Mouse (Mus musculus): Measurements from ENCODE around the gene Sit1. TPM values are rescaled to one million over a fixed set of nuclear protein-coding genes. Genes with fewer than 3 reads are reported as not detected.

Gene Sit1
- polyA plus RNA-seq, 1 experiment from 2014 or later = not detected

GRCm38 (mm10) chr4:43506536-43507185 lies 23.1 kb upstream of the Sit1 start, which contains the start of gene Car9:
Car9 (plus strand) TSS chr4:43506966.
- peak within 1 kb of the TSS; percentile 39; the same call in 1 of the 2 replicates for H3K4me3 ChIP-seq (ENCODE audit: low read depth, low read length)
- no peak within 1 kb of the TSS for H3K9ac ChIP-seq (ENCODE audit: low read length)
- no peaks in the 10 kb centered on the region for H3K36me3 ChIP-seq (ENCODE audit: control insufficient read depth, insufficient read depth, low read length)
- DNase-seq (ENCODE audit: low spot score) (no peak), ATAC-seq (ENCODE audit: low FRiP score, low TSS enrichment) (0 out of 2 replicates have a peak, but pooled peaks have one; percentile 12)
- H3K27me3 ChIP-seq (ENCODE audit: control insufficient read depth, insufficient read depth, low read length) = no peaks in the 10 kb centered on the region
- WGBS = 49% methylated on average over 9 of the region's 9 CpGs
- H3K9me3 ChIP-seq (ENCODE audit: control insufficient read depth, low read length) = no peaks in the 10 kb centered on the region
- H3K27ac ChIP-seq (replicated peaks) = no peak within 1 kb of the TSS
- H3K4me1 ChIP-seq (replicated peaks; ENCODE audit: control insufficient read depth, insufficient read depth) = peaks cover 4% of the 10 kb centered on the region; the same call in 1 of the 2 replicates
- TF ChIP-seq EP300 (optimal IDR thresholded peaks at IDR 0.05) (no peak), CTCF (IDR thresholded peaks at IDR 0.05; ENCODE audit: low read depth) (no peak)
- peak within 1 kb of the TSS; percentile 80 for H3K4me2 ChIP-seq (replicated peaks; ENCODE audit: low read depth)

GRCm38 (mm10) chr4:43506074-43506473 lies 22.5 kb upstream of the Sit1 start:
- Histone ChIP-seq H3K9ac (ENCODE audit: low read length) (no peak overlapping the region), H3K4me1 (replicated peaks; ENCODE audit: control insufficient read depth, insufficient read depth) (peaks cover 4% of the 10 kb centered on the region; the same call in 1 of the 2 replicates), H3K4me2 (replicated peaks; ENCODE audit: low read depth) (no peak overlapping the region), H3K4me3 (ENCODE audit: low read depth, low read length) (no peak overlapping the region), H3K9me3 (ENCODE audit: control insufficient read depth, low read length) (no peaks in the 10 kb centered on the region), H3K27me3 (ENCODE audit: control insufficient read depth, insufficient read depth, low read length) (no peaks in the 10 kb centered on the region), H3K36me3 (ENCODE audit: control insufficient read depth, insufficient read depth, low read length) (no peaks in the 10 kb centered on the region), H3K27ac (replicated peaks) (no peak overlapping the region)
- WGBS = 69% methylated on average over 8 of the region's 8 CpGs
- TF ChIP-seq CTCF (IDR thresholded peaks at IDR 0.05; ENCODE audit: low read depth) (no peak), EP300 (optimal IDR thresholded peaks at IDR 0.05) (no peak)
- ATAC-seq (ENCODE audit: low FRiP score, low TSS enrichment) = no peak
- DNase-seq (ENCODE audit: low spot score) = no peak

- Histone ChIP-seq H3K4me2 (replicated peaks; ENCODE audit: low read depth) (no peak overlapping the region), H3K36me3 (ENCODE audit: control insufficient read depth, insufficient read depth, low read length) (no peaks in the 10 kb centered on the region), H3K27me3 (ENCODE audit: control insufficient read depth, insufficient read depth, low read length) (no peaks in the 10 kb centered on the region), H3K4me3 (ENCODE audit: low read depth, low read length) (no peak overlapping the region), H3K9ac (ENCODE audit: low read length) (no peak overlapping the region), H3K9me3 (ENCODE audit: control insufficient read depth, low read length) (no peaks in the 10 kb centered on the region), H3K4me1 (replicated peaks; ENCODE audit: control insufficient read depth, insufficient read depth) (peaks cover 6% of the 10 kb centered on the region; the same call in 1 of the 2 replicates), H3K27ac (replicated peaks) (no peak overlapping the region)
- TF ChIP-seq EP300 (optimal IDR thresholded peaks at IDR 0.05) (no peak), CTCF (IDR thresholded peaks at IDR 0.05; ENCODE audit: low read depth) (no peak)
- no peak for DNase-seq (ENCODE audit: low spot score)
- ATAC-seq (ENCODE audit: low FRiP score, low TSS enrichment) = no peak
- 73% methylated on average over 4 of the region's 4 CpGs for WGBS
Measured at GRCm38 (mm10) chr4:43504269-43504668, 20.7 kb upstream of the Sit1 start.

- Histone ChIP-seq H3K27ac (replicated peaks) (no peak overlapping the region), H3K9me3 (ENCODE audit: control insufficient read depth, low read length) (no peaks in the 10 kb centered on the region), H3K9ac (ENCODE audit: low read length) (no peak overlapping the region), H3K4me1 (replicated peaks; ENCODE audit: control insufficient read depth, insufficient read depth) (peaks cover 5% of the 10 kb centered on the region; the same call in 1 of the 2 replicates), H3K27me3 (ENCODE audit: control insufficient read depth, insufficient read depth, low read length) (no peaks in the 10 kb centered on the region), H3K4me3 (ENCODE audit: low read depth, low read length) (no peak overlapping the region), H3K36me3 (ENCODE audit: control insufficient read depth, insufficient read depth, low read length) (no peaks in the 10 kb centered on the region), H3K4me2 (replicated peaks; ENCODE audit: low read depth) (no peak overlapping the region)
- WGBS = 72% methylated on average over 6 of the region's 6 CpGs
- ATAC-seq (ENCODE audit: low FRiP score, low TSS enrichment) (no peak), DNase-seq (ENCODE audit: low spot score) (no peak)
- TF ChIP-seq CTCF (IDR thresholded peaks at IDR 0.05; ENCODE audit: low read depth) (no peak), EP300 (optimal IDR thresholded peaks at IDR 0.05) (no peak)
Measured at GRCm38 (mm10) chr4:43503506-43503905, 20.0 kb upstream of the Sit1 start.

- no peak for TF ChIP-seq EP300 (optimal IDR thresholded peaks at IDR 0.05)
- TF ChIP-seq CTCF (IDR thresholded peaks at IDR 0.05; ENCODE audit: low read depth) = no peak
- WGBS = 73% methylated on average over 2 of the region's 2 CpGs
- Histone ChIP-seq H3K4me1 (replicated peaks; ENCODE audit: control insufficient read depth, insufficient read depth) (peaks cover 5% of the 10 kb centered on the region; the same call in 1 of the 2 replicates), H3K27ac (replicated peaks) (no peak overlapping the region), H3K9ac (ENCODE audit: low read length) (no peak overlapping the region), H3K9me3 (ENCODE audit: control insufficient read depth, low read length) (no peaks in the 10 kb centered on the region), H3K4me2 (replicated peaks; ENCODE audit: low read depth) (no peak overlapping the region), H3K36me3 (ENCODE audit: control insufficient read depth, insufficient read depth, low read length) (no peaks in the 10 kb centered on the region), H3K4me3 (ENCODE audit: low read depth, low read length) (no peak overlapping the region), H3K27me3 (ENCODE audit: control insufficient read depth, insufficient read depth, low read length) (no peaks in the 10 kb centered on the region)
- no peak for ATAC-seq (ENCODE audit: low FRiP score, low TSS enrichment)
- DNase-seq (ENCODE audit: low spot score) = no peak
Measured at GRCm38 (mm10) chr4:43503041-43503440, 19.5 kb upstream of the Sit1 start.
